Mouse (Mus musculus) adrenal gland, adult 2 months (tissue): ENCODE results near the gene Itfg2. TPM values are rescaled to one million over a fixed set of nuclear protein-coding genes. Genes with fewer than 3 reads are reported as not detected.

Experiments
- DNase-seq: peaks from one replicate; pipeline ENCODE4 v3.0.0; 2021
- long read RNA-seq: library from polyadenylated mRNA; stranded (forward); transcript quantifications from one replicate; pipeline ENCODE4 v2.0.0, GENCODE M21; 2021
- polyA plus RNA-seq: library from polyadenylated mRNA; depleted of rRNA; stranded (reverse); fragments of >200 nt; gene quantifications from 2 replicates; pipeline ENCODE4 v1.2.3, GENCODE M21; 2012; rRNA removed
- total RNA-seq, 2 experiments: library from RNA; stranded (reverse); gene quantifications; 2 replicates each; pipeline ENCODE4 v1.2.3; 2021

Gene Itfg2
- total RNA-seq (10 to 100 TPM; 28.6 to 32.8 TPM), polyA plus RNA-seq (31.7 and 40.3 TPM in 2 replicates)
- long read RNA-seq, transcript Itfg2-201 (12 exons, 2,320 nt): major isoform, 17 of 27 reads
- long read RNA-seq, partial matches to known transcripts: 1 of 27 reads
- long read RNA-seq, other reads (novel, unspliced or antisense): 8 of 27 reads

DNA sequence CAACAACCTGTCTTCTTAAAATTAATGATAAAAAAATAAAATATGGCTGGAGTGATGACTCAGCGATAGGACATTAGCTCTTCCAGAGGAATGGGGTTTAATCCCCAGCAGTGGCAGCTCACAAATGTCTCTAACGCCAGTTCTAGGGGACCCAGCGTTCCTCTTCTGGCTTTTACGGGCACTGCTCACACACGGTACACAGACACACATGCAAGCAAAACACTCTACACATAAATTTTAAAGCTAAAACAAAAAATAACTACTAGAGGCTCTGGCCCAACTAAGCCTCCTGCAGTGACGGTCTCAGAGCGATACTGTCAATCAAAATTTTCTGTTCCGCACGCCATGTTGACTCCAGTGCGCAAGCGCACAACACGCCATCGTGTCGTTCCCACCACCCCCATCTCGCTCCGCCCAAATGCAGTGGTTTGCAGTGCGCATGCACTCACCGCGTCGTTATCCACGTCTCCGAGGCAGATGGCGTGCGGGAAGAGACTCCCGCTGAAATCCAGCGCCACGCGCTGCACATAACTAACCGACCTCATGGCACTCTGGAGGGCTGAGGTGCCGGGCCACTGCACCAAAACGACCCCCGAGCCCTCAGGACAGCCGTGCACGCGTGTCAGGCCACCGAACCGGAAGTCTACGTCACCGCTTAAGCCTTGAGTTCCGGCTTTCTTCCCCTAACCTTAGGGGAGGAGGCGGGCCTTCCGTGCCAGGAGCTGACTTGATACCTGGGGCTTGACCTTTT lies at the start of gene Itfg2:
TSS of gene Itfg2 (minus strand) at position 663 of the 751 bp plus-strand sequence.
- DNase-seq: peak; percentile 97

DNA sequence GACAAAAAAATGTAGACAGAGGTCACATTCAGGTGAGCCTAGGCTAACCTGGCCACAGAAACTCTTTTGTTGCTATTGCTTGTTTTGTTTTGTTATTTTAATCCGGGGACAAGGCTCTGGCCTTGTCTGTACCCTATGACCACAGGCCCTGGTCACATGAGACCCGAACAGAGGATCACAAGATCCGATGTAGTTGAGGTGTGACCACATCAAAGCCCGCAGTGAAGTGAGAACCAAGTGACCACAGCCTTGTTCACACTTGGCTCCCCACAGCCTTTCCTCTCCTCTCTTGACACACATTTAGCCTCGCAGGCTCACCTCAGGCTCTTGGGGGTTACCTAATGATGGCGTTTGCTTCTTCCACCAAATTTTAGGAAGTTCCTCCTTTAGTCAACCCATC lies 49.4 kb upstream of the Itfg2 start:
- DNase-seq: no peak

DNA sequence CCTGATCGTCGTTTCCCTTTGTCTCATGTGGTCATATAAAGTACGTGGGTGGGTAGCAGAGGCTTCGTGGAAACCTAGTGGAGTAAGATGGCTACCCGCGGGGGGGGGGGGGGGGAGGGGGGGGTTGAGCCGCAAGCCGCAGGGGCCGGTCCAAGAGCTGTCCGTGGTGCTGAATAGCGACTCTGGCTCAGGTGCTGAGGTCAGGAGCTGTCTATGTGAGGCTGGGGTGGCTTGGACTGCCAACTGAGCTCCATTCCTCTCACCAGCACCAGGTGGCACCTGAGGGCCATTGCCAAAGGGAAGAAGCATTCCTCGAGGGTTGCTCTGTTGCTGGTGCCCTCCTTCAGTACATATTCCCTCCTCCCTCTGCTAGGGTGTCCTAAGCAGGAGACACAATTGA lies 44.7 kb upstream of the Itfg2 start:
- peak; percentile 48 for DNase-seq

GRCm38 (mm10) chr6:128467298-128467697 lies 42.6 kb upstream of the Itfg2 start:
- DNase-seq: peak; percentile 45

DNA sequence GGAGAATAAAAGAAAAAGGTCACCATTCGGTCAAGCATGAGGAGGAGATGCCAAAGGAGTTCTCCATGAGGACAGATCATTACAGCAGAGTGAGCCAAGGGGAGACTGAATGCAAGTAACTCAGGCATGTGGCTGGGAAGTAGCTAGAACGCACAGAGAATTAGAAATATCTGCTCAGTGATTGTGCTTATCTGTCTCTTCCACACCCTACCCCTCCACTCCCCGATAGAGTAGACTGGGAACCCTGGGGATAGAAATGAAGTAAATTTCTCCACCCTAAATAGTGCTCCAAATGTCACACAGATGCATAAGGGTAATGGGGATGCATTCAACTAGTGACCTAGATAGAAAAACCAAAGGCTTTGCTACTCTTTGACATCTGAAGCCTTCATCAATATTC lies 41.8 kb upstream of the Itfg2 start:
- DNase-seq: no peak

- DNase-seq: no peak
These were observed 41.3 kb upstream of the Itfg2 start for GRCm38 (mm10) chr6:128466043-128466442.

DNA sequence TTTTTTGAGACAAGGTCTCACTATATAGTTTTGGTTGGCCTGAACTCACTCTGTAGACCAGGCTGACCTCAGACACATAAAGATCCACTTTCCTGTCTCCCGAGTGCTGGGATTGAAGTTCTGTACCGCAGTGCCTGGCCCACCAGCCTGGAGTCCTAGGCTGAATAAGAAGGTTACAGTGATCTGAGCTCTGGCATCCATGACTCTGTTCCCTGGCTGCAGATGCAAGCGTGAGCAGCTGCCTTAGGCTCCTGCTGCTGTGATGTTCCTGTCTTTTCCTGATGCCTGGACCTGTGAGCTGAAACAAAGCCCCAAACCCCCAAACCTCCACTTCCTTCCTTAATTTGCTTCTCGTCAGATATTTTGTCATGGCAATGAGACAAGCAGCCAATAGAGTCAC lies 40.3 kb upstream of the Itfg2 start:
- no peak for DNase-seq

DNA sequence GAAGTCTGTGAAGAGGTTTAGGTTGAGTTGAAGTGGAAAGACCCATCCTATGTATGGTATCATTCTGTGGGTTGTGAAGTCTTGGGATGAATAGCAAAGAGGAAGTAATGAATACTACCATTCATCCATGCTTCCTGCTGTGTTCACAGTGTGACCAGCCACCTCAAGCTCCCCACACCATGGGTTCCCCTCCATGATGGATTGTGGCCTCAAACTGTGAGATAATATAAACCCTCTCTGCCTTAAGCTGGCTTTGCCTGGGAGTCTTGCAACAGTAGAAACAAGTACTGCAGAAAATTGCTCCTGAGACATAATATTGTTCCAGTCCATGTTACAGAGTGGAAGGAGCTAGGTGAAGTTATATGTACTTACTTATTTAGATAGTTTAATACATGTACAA lies 36.9 kb upstream of the Itfg2 start:
- no peak for DNase-seq

GRCm38 (mm10) chr6:128460729-128461503 lies 36.2 kb upstream of the Itfg2 start:
- DNase-seq: no peak

GRCm38 (mm10) chr6:128460321-128460720 lies 35.6 kb upstream of the Itfg2 start:
- no peak for DNase-seq

DNA sequence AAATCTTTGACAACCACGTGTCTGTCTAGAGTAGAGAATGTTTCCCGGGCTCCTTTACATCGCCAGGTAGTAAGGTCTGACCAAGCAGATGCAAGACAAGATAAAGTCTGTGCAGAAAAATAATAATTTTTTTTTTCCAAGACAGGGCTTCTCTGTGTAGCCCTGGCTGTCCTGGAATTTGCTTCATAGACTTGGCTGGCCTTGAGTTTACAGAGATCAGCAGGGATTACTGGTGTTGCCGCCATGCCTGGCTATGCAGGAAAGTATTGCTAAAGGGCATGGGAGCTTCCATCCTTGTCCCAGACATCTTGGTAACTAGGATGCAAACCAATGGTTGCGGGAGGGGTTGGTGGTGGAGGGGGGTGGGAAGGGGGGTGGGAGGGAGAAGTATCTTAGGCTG lies 32.5 kb upstream of the Itfg2 start:
- DNase-seq: peak; percentile 49

- peak; percentile 76 for DNase-seq
These were observed 31.3 kb upstream of the Itfg2 start for GRCm38 (mm10) chr6:128455835-128456605.

GRCm38 (mm10) chr6:128447063-128447462 lies 22.3 kb upstream of the Itfg2 start:
- DNase-seq: no peak

- peak; percentile 76 for DNase-seq
These were observed 21.2 kb upstream of the Itfg2 start for GRCm38 (mm10) chr6:128445761-128446535.

- DNase-seq: no peak
These were observed 15.5 kb upstream of the Itfg2 start for GRCm38 (mm10) chr6:128440238-128440637.

DNA sequence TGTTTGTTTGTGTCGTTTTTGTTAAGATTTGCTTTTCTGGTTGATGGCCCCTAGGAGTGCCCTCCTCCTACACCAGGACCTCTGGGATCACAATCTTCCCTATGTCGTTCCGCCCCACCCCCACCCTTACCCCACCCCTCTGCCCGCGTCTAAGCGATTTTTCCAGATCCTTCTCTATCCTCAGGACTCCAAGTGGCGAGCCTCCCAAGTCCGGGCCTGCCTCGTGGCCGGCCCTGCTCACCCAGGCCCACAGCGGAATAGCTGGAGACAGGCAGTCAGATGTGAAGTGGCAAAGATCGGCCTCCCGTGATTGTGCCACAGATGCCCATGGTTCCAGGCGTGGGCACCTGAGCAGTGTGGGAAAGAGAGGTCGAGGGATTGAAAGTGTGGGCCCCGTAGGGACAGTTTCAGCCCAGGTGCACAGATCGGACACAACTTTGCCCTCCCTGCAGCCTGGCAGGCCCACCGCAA lies 14.2 kb upstream of the Itfg2 start:
- DNase-seq: peak; percentile 43

- peak; percentile 98 for DNase-seq
These were observed 13.7 kb upstream of the Itfg2 start, which contains the start of gene Fkbp4 for GRCm38 (mm10) chr6:128438317-128438870. Fkbp4 (minus strand) TSS chr6:128438677.

DNA sequence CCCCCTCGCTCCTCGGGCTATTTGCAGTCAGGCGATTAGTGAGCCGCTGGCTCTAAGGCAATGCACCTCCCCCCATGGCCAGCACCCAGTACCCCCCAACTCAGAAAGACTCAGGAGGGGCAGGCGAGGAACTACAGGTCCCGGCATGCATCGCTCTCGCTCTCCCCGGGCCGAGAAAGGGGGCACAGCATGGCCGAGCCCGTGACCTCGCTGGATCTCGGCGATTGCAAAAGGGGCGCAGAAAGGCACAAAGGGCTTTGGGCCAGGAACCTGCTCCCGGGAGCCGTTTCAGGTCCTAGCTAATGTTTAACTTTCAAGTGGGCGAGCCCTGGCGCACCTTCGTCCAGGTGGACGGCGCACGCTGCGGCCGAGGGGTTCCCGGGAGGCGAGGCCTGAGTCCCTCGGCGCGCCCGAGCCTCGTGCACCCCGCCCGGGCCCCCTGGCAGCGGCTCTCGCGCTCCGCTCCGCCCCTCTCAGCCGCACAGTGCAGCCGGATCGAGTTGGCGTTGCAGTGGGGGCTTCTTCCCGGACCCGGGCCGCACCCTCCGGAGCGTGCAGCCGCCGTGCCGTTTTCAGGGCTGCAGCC lies 13.1 kb upstream of the Itfg2 start:
- DNase-seq: peak; percentile 86

DNA sequence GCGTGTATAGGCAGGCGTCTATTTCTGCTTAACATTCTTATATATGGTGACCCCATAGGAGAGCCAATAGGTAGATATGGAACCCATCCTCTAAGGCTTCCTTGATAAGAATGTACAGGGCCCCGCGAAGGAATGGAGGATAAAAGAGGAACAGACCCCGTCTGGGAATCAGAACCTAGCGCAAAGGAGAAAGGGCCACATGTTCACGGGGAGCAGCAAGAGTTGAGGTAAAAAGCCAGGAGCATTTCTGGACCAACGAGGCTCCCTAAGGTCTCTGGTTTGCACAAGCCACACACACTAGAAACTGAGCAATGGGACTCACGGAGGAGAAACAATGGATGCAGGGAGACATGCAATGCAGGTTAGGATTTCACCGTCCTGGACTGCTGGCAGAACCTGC lies 12.6 kb upstream of the Itfg2 start:
- no peak for DNase-seq

DNA sequence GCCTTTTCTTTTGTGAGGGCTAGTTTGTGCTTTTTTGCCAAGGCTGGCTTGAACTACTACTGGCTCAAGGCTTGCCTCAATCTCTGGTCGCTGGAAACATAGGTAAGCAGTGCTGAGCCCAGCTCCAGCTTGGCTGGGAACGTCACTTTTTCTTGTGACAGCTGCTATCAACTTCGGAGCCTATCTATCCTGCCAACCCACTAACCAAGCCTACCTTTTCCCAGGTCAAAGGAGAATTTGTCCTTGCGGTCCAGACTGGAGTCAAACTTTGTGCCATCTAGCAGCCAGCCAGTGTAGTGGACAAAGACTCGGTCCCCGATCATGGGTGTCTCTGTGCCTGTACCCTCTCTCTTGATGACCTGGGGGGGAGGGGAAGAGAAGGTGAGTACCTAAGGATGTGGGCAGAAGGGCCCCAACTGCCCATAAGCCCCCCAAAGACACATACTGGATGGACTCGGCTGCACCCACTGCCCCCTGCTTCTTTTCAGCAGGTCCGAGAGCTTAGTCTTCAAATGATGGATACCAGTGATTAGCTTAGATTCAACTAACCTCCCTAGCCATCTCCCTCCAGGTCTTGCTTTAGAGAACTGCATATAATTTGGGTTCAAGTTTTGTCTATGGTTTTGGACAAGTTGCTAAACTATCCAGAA lies 11.8 kb upstream of the Itfg2 start:
- DNase-seq: no peak
